Mouse (Mus musculus) myocyte (in vitro differentiated cells): ENCODE results near the gene Hfe.

Source experiments
- CEBPB ChIP-seq: IDR thresholded peaks from 2 replicates; pipeline ENCODE4 v1.6.1; 2011; ENCODE audit warnings: mild to moderate bottlenecking, moderate library complexity; ENCODE audit not compliant: poor library complexity, insufficient read depth, severe bottlenecking
- E2F4 ChIP-seq: IDR thresholded peaks from one replicate; pipeline ENCODE4 v1.6.1; 2011; ENCODE audit warnings: mild to moderate bottlenecking, control low read depth, moderate library complexity; ENCODE audit not compliant: insufficient read depth
- MAX ChIP-seq: IDR thresholded peaks from one replicate; pipeline ENCODE4 v1.6.1; 2011; ENCODE audit warnings: low read depth, mild to moderate bottlenecking, control low read depth
- MYOG ChIP-seq, 3 experiments: IDR thresholded peaks; one replicate each; pipeline ENCODE4 v1.6.1; 2011; ENCODE audit warnings: control low read depth in 2 of 3, low read depth in 2 of 3, mild to moderate bottlenecking in 2 of 3; ENCODE audit not compliant: insufficient read length in 2 of 3, control insufficient read depth in 1 of 3, insufficient read depth in 1 of 3
- POLR2A ChIP-seq: IDR thresholded peaks from one replicate; pipeline ENCODE4 v1.6.1; 2011; ENCODE audit warnings: low read depth, mild to moderate bottlenecking, control low read depth, moderate library complexity; ENCODE audit not compliant: insufficient read length
- POLR2AphosphoS2 ChIP-seq: IDR thresholded peaks from one replicate; pipeline ENCODE4 v1.6.1; 2011; ENCODE audit warnings: low read depth, control low read depth; ENCODE audit not compliant: insufficient read length
- TCF12 ChIP-seq: IDR thresholded peaks from one replicate; pipeline ENCODE4 v1.6.1; 2011; ENCODE audit warnings: mild to moderate bottlenecking, control low read depth; ENCODE audit not compliant: poor library complexity, insufficient read depth, severe bottlenecking
- TCF3 ChIP-seq: IDR thresholded peaks from one replicate; pipeline ENCODE4 v1.6.1; 2011; ENCODE audit warnings: low read depth, control low read depth; ENCODE audit not compliant: insufficient read length
- USF1 ChIP-seq: IDR thresholded peaks from one replicate; pipeline ENCODE4 v1.6.1; 2011; ENCODE audit warnings: low read depth, mild to moderate bottlenecking, control low read depth, moderate library complexity

- TF ChIP-seq POLR2A = peak; percentile 89
- TF ChIP-seq TCF3 = no peak
- no peak for TF ChIP-seq MAX
- TF ChIP-seq E2F4 = no peak
- TF ChIP-seq MYOG (IDR thresholded peaks at IDR 0.05; ENCODE audit: control insufficient read depth in 1 of 3, insufficient read depth in 1 of 3, insufficient read length in 2 of 3, low read depth in 2 of 3) = no peak
- TF ChIP-seq POLR2AphosphoS2 = peak; percentile 27
- TF ChIP-seq USF1 = no peak
- TF ChIP-seq CEBPB = no peak
- no peak for TF ChIP-seq TCF12
These were observed 36.6 kb upstream of the Hfe start for GRCm38 (mm10) chr13:23747081-23747891.
